Mouse (Mus musculus) kidney, adult 18-20 months (tissue): ENCODE data around the gene Myo3a.
"Not testable (repeated sequence)": the region's sequence is repeated elsewhere in the genome, so short reads cannot be mapped to it uniquely, and the experiment has no call there.

ENCODE experiments used
- DNase-seq: peaks from one replicate; pipeline ENCODE4 v3.0.0; 2021

Gene Myo3a

GRCm38 (mm10) chr2:22227308-22227707, at the start of gene Myo3a:
Myo3a (plus strand) TSS chr2:22227503.
- DNase-seq, result peak; percentile 13

- DNase-seq, result no peak
Observed at GRCm38 (mm10) chr2:22250462-22250861, 23.2 kb downstream of the Myo3a start.

- DNase-seq, result no peak
Observed at GRCm38 (mm10) chr2:22251045-22251444, 23.7 kb downstream of the Myo3a start.

GRCm38 (mm10) chr2:22255600-22255999, 28.3 kb downstream of the Myo3a start:
- DNase-seq, result no peak

GRCm38 (mm10) chr2:22271555-22271954, 44.3 kb downstream of the Myo3a start:
- DNase-seq, result no peak

GRCm38 (mm10) chr2:22285366-22285765, 58.1 kb downstream of the Myo3a start:
- DNase-seq, result no peak

- DNase-seq, result no peak
Observed at GRCm38 (mm10) chr2:22285777-22286176, 58.5 kb downstream of the Myo3a start.

GRCm38 (mm10) chr2:22293579-22294446, 66.5 kb downstream of the Myo3a start:
- DNase-seq, result no peak

GRCm38 (mm10) chr2:22294447-22294738, 67.1 kb downstream of the Myo3a start:
- DNase-seq, result no peak

- no peak for DNase-seq
Observed at GRCm38 (mm10) chr2:22297913-22298312, 70.6 kb downstream of the Myo3a start.

GRCm38 (mm10) chr2:22338269-22338857, 111.1 kb downstream of the Myo3a start:
- peak; percentile 14 for DNase-seq

GRCm38 (mm10) chr2:22410511-22410910, 183.2 kb downstream of the Myo3a start:
- not testable (repeated sequence) for DNase-seq

- DNase-seq, result no peak
Observed at GRCm38 (mm10) chr2:22548421-22548820, 321.1 kb downstream of the Myo3a start.

GRCm38 (mm10) chr2:22587469-22588169, 360.3 kb downstream of the Myo3a start:
- not testable (repeated sequence) for DNase-seq

GRCm38 (mm10) chr2:22588170-22588541, 360.9 kb downstream of the Myo3a start:
- not testable (repeated sequence) for DNase-seq

- DNase-seq, result not testable (repeated sequence)
Observed at GRCm38 (mm10) chr2:22588673-22589381, 361.5 kb downstream of the Myo3a start.

GRCm38 (mm10) chr2:22589382-22590205, 362.3 kb downstream of the Myo3a start:
- DNase-seq, result not testable (repeated sequence)

- DNase-seq, result no peak
Observed at GRCm38 (mm10) chr2:22590206-22590490, 362.8 kb downstream of the Myo3a start.

- no peak for DNase-seq
Observed at GRCm38 (mm10) chr2:22617951-22618350, 390.6 kb downstream of the Myo3a start.

- no peak for DNase-seq
Observed at GRCm38 (mm10) chr2:22619416-22619815, 392.1 kb downstream of the Myo3a start.

- no peak for DNase-seq
Observed at GRCm38 (mm10) chr2:22620030-22620429, 392.7 kb downstream of the Myo3a start.

- no peak for DNase-seq
Observed at GRCm38 (mm10) chr2:22620534-22620933, 393.2 kb downstream of the Myo3a start.
